Mouse (Mus musculus) kidney, postnatal 0 days (tissue): ENCODE measurements around the gene Slc6a9. TPM values are rescaled to one million over a fixed set of nuclear protein-coding genes. Genes with fewer than 3 reads are reported as not detected.

ENCODE experiments used
- ATAC-seq: fragments of 200-750 bp; cut with Nextera tagmentation; replicated peaks from 2 replicates; pipeline ENCODE4 v1.8.0; 2017; ENCODE audit warnings: low read depth, moderate number of reproducible peaks, moderate TSS enrichment, moderate library complexity; ENCODE audit not compliant: low FRiP score
- DNase-seq: peaks from one replicate; pipeline ENCODE4 v3.0.0-alpha.2; 2016; ENCODE audit warnings: low spot score
- H3K27ac ChIP-seq: fragments of 300-500 bp; sonication (generic); 2 replicates; pipeline ENCODE4 v1.5.1; 2014; ENCODE audit warnings: mild to moderate bottlenecking
- H3K27me3 ChIP-seq: fragments of 300-500 bp; sonication (generic); 2 replicates; pipeline ENCODE4 v1.6.1; 2014; ENCODE audit warnings: low read length, mixed read lengths; ENCODE audit not compliant: insufficient read depth
- H3K36me3 ChIP-seq: fragments of 300-500 bp; sonication (generic); 2 replicates; pipeline ENCODE4 v1.6.1; 2014; ENCODE audit warnings: low read length, mixed read lengths; ENCODE audit not compliant: insufficient read depth
- H3K4me1 ChIP-seq: fragments of 300-500 bp; sonication (generic); replicated peaks from 2 replicates; pipeline ENCODE4 v1.6.1; 2014; ENCODE audit warnings: antibody characterized with exemption, low read length, mixed read lengths; ENCODE audit not compliant: insufficient read depth
- H3K4me2 ChIP-seq: fragments of 300-500 bp; sonication (generic); 2 replicates; pipeline ENCODE4 v1.6.1; 2014; ENCODE audit warnings: mild to moderate bottlenecking, low read length, moderate library complexity, mixed read lengths
- H3K4me3 ChIP-seq: fragments of 300-500 bp; sonication (generic); replicated peaks from 2 replicates; pipeline ENCODE4 v1.5.1; 2014; ENCODE audit warnings: low read depth, low read length
- H3K9ac ChIP-seq: fragments of 300-500 bp; sonication (generic); 2 replicates; pipeline ENCODE4 v1.6.1; 2014; ENCODE audit warnings: low read depth, low read length
- H3K9me3 ChIP-seq: fragments of 300-500 bp; sonication (generic); replicated peaks from 2 replicates; pipeline ENCODE4 v1.6.1; 2016; ENCODE audit warnings: low read length, inconsistent platforms, mixed read lengths
- CTCF ChIP-seq: IDR thresholded peaks from 2 replicates; pipeline ENCODE4 v1.5.1; 2016; ENCODE audit warnings: antibody characterized with exemption, low read depth, mild to moderate bottlenecking, moderate library complexity
- WGBS: fragments of 180-500 bp; shearing (Covaris S2); extraction: QIAGEN DNeasy Blood & Tissue Kit; methylation state at CpG from one replicate; pipeline ENCODE4 v1.1.7; 2014; 5-methylcytosine and 5-hydroxymethylcytosine counted together
- polyA plus RNA-seq: library from polyadenylated mRNA; unstranded; fragments of >200 nt; fragmentation: Nextera tagmentation; extraction: Ambion mirVana; gene quantifications from 2 replicates; pipeline ENCODE4 v1.2.1, GENCODE M21; 2015

The Slc6a9 gene
- polyA plus RNA-seq, 1 experiment from 2014 or later, result 8.6 TPM

DNA sequence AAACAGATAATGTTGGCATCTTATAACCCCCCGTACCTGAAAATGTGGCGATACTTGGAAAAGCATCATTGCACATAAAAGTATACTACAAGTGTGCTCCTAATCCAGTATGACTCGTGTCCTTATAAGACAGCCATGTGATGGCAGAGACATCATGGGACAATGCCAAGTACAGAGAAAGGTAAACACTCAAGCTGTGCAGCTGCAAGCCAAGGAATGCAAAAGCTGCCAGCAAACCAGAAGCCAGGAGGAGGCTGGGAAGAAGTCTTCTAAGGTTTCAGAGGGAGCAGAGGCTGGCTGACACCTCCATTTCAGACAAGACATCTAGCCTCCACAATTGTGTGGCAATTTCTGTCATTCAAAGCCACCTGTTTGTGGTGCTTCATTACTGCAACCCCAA is 71.9 kb downstream of the Slc6a9 start:
- no peaks in the 10 kb centered on the region for H3K9me3 ChIP-seq
- no peak overlapping the region for H3K27ac ChIP-seq
- peaks cover 38% of the 10 kb centered on the region for H3K36me3 ChIP-seq
- no peak overlapping the region for H3K4me3 ChIP-seq
- TF ChIP-seq CTCF, result no peak
- no peak for ATAC-seq
- H3K4me2 ChIP-seq, result no peak overlapping the region
- H3K4me1 ChIP-seq, result no peaks in the 10 kb centered on the region
- 80% methylated on average over 3 of the region's 3 CpGs for WGBS
- H3K27me3 ChIP-seq, result no peaks in the 10 kb centered on the region
- no peak for DNase-seq
- H3K9ac ChIP-seq, result no peak overlapping the region

- Histone ChIP-seq H3K4me3 (no peak overlapping the region), H3K9ac (no peak overlapping the region), H3K27ac (no peak overlapping the region), H3K9me3 (no peaks in the 10 kb centered on the region), H3K4me1 (peaks cover 12% of the 10 kb centered on the region), H3K36me3 (peaks cover 24% of the 10 kb centered on the region), H3K4me2 (no peak overlapping the region), H3K27me3 (no peaks in the 10 kb centered on the region)
- ATAC-seq (no peak), DNase-seq (no peak)
- TF ChIP-seq CTCF, result no peak
- 68% methylated on average over 8 of the region's 8 CpGs for WGBS
Observed at GRCm38 (mm10) chr4:117908834-117909453, 74.6 kb downstream of the Slc6a9 start.

GRCm38 (mm10) chr4:117912131-117912561 is 77.8 kb downstream of the Slc6a9 start:
- Histone ChIP-seq H3K4me2 (no peak overlapping the region), H3K4me1 (peaks cover 16% of the 10 kb centered on the region)
- 91% methylated on average over 13 of the region's 13 CpGs for WGBS

DNA sequence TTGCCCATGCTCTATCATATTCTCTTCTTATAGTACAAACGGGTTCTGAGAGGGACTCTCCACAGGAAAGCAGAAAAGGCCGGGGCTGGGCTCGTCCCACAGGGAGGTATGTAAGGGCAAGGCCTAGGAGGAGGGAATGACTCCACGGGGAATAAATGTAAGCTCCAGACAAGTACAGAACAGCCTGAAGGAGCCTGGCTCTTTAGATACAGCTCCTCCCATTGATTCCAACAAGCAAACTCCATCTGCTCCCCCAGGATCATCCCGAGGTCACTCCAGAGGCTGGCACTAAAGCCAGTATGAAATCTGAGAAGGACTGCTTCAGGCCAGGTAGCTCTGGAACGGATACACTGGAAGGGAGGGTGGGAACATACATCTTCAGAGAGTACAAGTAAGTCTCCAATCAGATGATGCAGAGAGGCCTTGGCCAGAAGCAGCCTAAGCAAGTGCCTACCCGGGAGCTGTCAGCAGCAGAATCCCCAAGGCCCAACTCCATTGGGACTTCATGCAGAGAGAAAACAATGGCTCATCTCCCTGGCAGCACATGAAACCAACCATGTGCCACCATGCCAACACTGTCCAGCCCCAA is 78.5 kb downstream of the Slc6a9 start:
- DNase-seq (no peak), ATAC-seq (no peak)
- no peak overlapping the region for H3K27ac ChIP-seq
- no peaks in the 10 kb centered on the region for H3K27me3 ChIP-seq
- peaks cover 16% of the 10 kb centered on the region for H3K4me1 ChIP-seq
- WGBS, result 47% methylated on average over 7 of the region's 7 CpGs
- peaks cover 8% of the 10 kb centered on the region; the same call in 1 of the 2 replicates for H3K36me3 ChIP-seq
- no peak for TF ChIP-seq CTCF
- no peak overlapping the region for H3K4me3 ChIP-seq
- H3K4me2 ChIP-seq, result no peak overlapping the region
- H3K9ac ChIP-seq, result no peak overlapping the region
- H3K9me3 ChIP-seq, result no peaks in the 10 kb centered on the region

More at GRCm38 (mm10) chr4:117912131-117912561, 77.8 kb downstream of the Slc6a9 start:
- no peak overlapping the region for H3K9ac ChIP-seq
- DNase-seq (no peak), ATAC-seq (no peak)
- no peaks in the 10 kb centered on the region for H3K9me3 ChIP-seq
- no peak for TF ChIP-seq CTCF
- peaks cover 8% of the 10 kb centered on the region; the same call in 1 of the 2 replicates for H3K36me3 ChIP-seq
- H3K27ac ChIP-seq, result no peak overlapping the region
- no peak overlapping the region for H3K4me3 ChIP-seq
- H3K27me3 ChIP-seq, result no peaks in the 10 kb centered on the region

DNA sequence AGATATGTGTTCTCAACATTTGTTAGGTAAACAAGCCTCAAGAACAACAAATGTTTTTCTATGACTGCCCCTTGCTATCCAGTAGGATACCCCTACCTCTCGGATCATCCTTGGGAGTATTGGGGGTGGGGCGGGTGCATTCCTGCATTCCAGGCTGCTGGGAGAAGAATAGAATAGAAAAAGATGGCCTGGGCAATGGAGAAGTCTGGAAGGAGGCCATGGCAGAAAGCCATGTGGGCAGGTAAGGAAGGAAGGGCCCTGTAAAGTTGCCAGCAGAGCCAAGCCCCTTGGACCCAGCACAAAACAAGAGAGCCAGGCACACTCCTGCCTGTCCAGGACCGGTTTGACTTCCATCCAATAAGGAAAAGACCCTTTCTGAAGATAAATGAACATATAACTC is 79.1 kb downstream of the Slc6a9 start:
- no peak overlapping the region for H3K27ac ChIP-seq
- H3K4me1 ChIP-seq, result peaks cover 16% of the 10 kb centered on the region
- TF ChIP-seq CTCF, result no peak
- no peak overlapping the region for H3K9ac ChIP-seq
- H3K4me3 ChIP-seq, result no peak overlapping the region
- 54% methylated on average over 3 of the region's 3 CpGs for WGBS
- ATAC-seq (no peak), DNase-seq (no peak)
- H3K4me2 ChIP-seq, result peak overlapping the region; percentile 100; the same call in 1 of the 2 replicates
- peaks cover 8% of the 10 kb centered on the region; the same call in 1 of the 2 replicates for H3K36me3 ChIP-seq
- H3K27me3 ChIP-seq, result no peaks in the 10 kb centered on the region
- no peaks in the 10 kb centered on the region for H3K9me3 ChIP-seq

DNA sequence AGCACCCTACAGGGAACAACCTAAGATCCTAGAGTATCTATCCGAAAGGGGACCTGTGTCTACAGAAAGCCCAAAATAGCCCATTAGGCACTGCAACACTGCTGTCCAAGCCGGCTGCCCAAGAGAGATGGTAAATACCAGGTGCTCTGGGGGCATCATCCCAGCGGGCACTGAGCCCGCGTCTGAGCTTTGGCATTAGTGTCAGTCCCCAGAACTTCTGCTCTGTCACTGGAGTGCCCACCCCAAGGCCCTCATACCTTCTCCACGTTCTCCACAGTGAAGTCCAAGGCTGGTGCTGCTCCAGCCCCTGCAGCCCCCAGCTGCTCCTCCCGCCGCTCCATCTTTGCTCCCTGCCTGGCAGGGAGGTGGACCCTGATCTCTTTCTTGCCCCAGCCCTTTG is 79.7 kb downstream of the Slc6a9 start:
- H3K27ac ChIP-seq, result no peak overlapping the region
- peaks cover 16% of the 10 kb centered on the region for H3K4me1 ChIP-seq
- no peaks in the 10 kb centered on the region for H3K27me3 ChIP-seq
- peak overlapping the region; percentile 88 for H3K9ac ChIP-seq
- DNase-seq (no peak), ATAC-seq (0 out of 2 replicates have a peak, but pooled peaks have one; percentile 3)
- H3K9me3 ChIP-seq, result no peaks in the 10 kb centered on the region
- H3K36me3 ChIP-seq, result peaks cover 8% of the 10 kb centered on the region; the same call in 1 of the 2 replicates
- WGBS, result 14% methylated on average over 8 of the region's 8 CpGs
- H3K4me3 ChIP-seq, result peak overlapping the region; percentile 78
- H3K4me2 ChIP-seq, result peak overlapping the region; percentile 100
- TF ChIP-seq CTCF, result no peak
